ENCODE assay signal across 8 mouse cellular contexts in the genomic region with DNA sequence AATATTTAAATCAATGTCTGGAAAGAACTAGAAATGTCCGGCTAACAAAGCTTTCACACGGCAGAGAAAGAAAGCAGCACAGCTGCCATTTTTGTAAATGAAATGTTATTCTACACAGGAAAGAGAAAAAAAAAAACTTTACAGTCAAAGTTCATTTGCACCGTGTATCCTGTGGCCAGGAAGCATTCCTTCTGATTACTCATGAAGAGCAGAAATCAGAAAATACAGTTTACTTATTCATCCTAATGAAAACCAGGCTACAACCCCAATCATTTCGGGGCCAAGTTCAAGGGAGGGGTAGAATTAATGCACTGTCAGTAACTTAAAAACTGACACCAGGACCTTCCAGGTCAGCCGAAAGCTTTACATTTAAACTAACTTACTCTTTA. TPM values are rescaled to one million over a fixed set of nuclear protein-coding genes. Genes with fewer than 3 reads are reported as not detected.
A peak's percentile ranks its signal among the peaks of the same experiment; 100 is the strongest.
DNase-seq lines count a peak whose midpoint lies in the region; ATAC-seq and TF ChIP-seq lines count a peak whose summit lies in the region.

No protein-coding gene starts in this region.

- H3K4me1 ChIP-seq in ES-E14 (ENCODE audit: control insufficient read depth in 2 of 2, insufficient read depth in 2 of 2, low read length in 2 of 2, poor library complexity in 1 of 2) = peaks cover 24% of the 10 kb centered on the region in 2 experiments
- peaks cover 71% of the 10 kb centered on the region for H3K4me1 ChIP-seq in hindbrain, embryonic 10.5 days (replicated peaks)
- H3K4me1 ChIP-seq in liver, postnatal 0 days (ENCODE audit: insufficient read depth) = peaks cover 63% of the 10 kb centered on the region

- WGBS in hindbrain, embryonic 10.5 days = 53% methylated on average over 5 of the region's 5 CpGs
- 9% methylated on average over 5 of the region's 5 CpGs for WGBS in liver, postnatal 0 days (ENCODE audit: insufficient replicate concordance)

- no peak for TF ChIP-seq CTCF in liver, postnatal 0 days (IDR thresholded peaks at IDR 0.05; ENCODE audit: low read depth)

- peak; percentile 83 for DNase-seq in heart, adult 11 months
- DNase-seq in heart, postnatal 36 days = no peak
- DNase-seq in ES-E14 (ENCODE audit: low read depth, low spot score) = no peak
- no peak for DNase-seq in hindbrain, embryonic 10.5 days (ENCODE audit: low spot score)
- no peak for DNase-seq in liver, postnatal 0 days
- DNase-seq in layer of hippocampus, postnatal 36 days = no peak
- no peak for DNase-seq in frontal cortex, postnatal 25 days (ENCODE audit: low spot score in 2 of 2)

- in situ Hi-C loops in ES-E14 (cut with MboI; ENCODE audit: low sequenced_read_pairs in 2 of 2, unreplicated experiment in 2 of 2) = no loop called here

- no peaks in the 10 kb centered on the region for H3K9me3 ChIP-seq in ES-E14 (ENCODE audit: control insufficient read depth, insufficient read depth, low read depth, low read length)
- H3K9me3 ChIP-seq in hindbrain, embryonic 10.5 days = no peaks in the 10 kb centered on the region
- no peaks in the 10 kb centered on the region for H3K9me3 ChIP-seq in liver, postnatal 0 days (ENCODE audit: low read length)

- no peaks in the 10 kb centered on the region; the same call in 1 of the 2 replicates for H3K36me3 ChIP-seq in ES-E14 (ENCODE audit: control insufficient read depth, insufficient read depth, low read length, poor library complexity, severe bottlenecking)
- H3K36me3 ChIP-seq in hindbrain, embryonic 10.5 days = no peaks in the 10 kb centered on the region
- H3K36me3 ChIP-seq in liver, postnatal 0 days (replicated peaks; ENCODE audit: insufficient read depth, low read length) = peaks cover 20% of the 10 kb centered on the region

- H3K4me3 ChIP-seq in ES-E14 (ENCODE audit: insufficient read depth in 1 of 2, low read depth in 1 of 2, low read length in 2 of 2, poor library complexity in 1 of 2, severe bottlenecking in 1 of 2) = peak overlapping the region; percentile 91 to 92; a peak in 3 of 4 replicates
- peak overlapping the region; percentile 77 for H3K4me3 ChIP-seq in hindbrain, embryonic 10.5 days
- peak overlapping the region; percentile 72 for H3K4me3 ChIP-seq in liver, postnatal 0 days (ENCODE audit: low read depth, low read length)

- no peaks in the 10 kb centered on the region for H3K27me3 ChIP-seq in hindbrain, embryonic 10.5 days (ENCODE audit: insufficient read depth, poor library complexity, severe bottlenecking)
- no peaks in the 10 kb centered on the region for H3K27me3 ChIP-seq in liver, postnatal 0 days (ENCODE audit: insufficient read depth, low read length)

- H3K9ac ChIP-seq in ES-E14 (ENCODE audit: insufficient read depth, low read depth, low read length, poor library complexity, severe bottlenecking) = no peak overlapping the region
- H3K9ac ChIP-seq in liver, postnatal 0 days (replicated peaks) = peak overlapping the region; percentile 93

- TF ChIP-seq EP300 in liver, postnatal 0 days (IDR thresholded peaks at IDR 0.05; ENCODE audit: low read depth) = no peak

- peak overlapping the region; percentile 88 for H3K4me2 ChIP-seq in liver, postnatal 0 days (ENCODE audit: low read depth, low read length)

- ATAC-seq in liver, postnatal 0 days = no peak
- no peak for ATAC-seq in activated CD4-positive, CD25-positive, alpha-beta regulatory T cell, adult 4 months

- intact Hi-C loops in heart, postnatal 36 days (cut with DNase I) = loop anchor here (5.0 kb wide), 1 partner anchor 280 kb away; a partner anchor contains a TSS

- H3K27ac ChIP-seq in ES-E14 (ENCODE audit: insufficient read depth, low read depth, low read length, poor library complexity, severe bottlenecking) = no peak overlapping the region
- H3K27ac ChIP-seq in hindbrain, embryonic 10.5 days = peak overlapping the region; percentile 97
- H3K27ac ChIP-seq in liver, postnatal 0 days (ENCODE audit: low read depth) = peak overlapping the region; percentile 99

TF ChIP-seq in ES-E14, 5 proteins besides CTCF, POLR2A, EP300 and RAD21:
- TF ChIP-seq ZNF384 (IDR thresholded peaks at IDR 0.05; ENCODE audit: low read depth, low read length) (no peak), MAFK (IDR thresholded peaks at IDR 0.05; ENCODE audit: insufficient read depth, low read depth, low read length) (no peak), HCFC1 (IDR thresholded peaks at IDR 0.05; ENCODE audit: borderline replicate concordance, insufficient read depth, low read length) (no peak), CHD2 (IDR thresholded peaks at IDR 0.05; ENCODE audit: low read depth, low read length) (no peak), ZC3H11A (IDR thresholded peaks at IDR 0.05; ENCODE audit: borderline replicate concordance, low read depth, low read length) (no peak)

RNA-seq across cellular contexts. Expression of a gene that starts 1.9 kb away (rescaled TPM):
- 10 to 100 TPM; 66.7 to 70.2 TPM for total RNA-seq in heart, postnatal 36 days (2021)
- total RNA-seq in ES-E14 (2012; rRNA removed) = 19.8 and 28.4 TPM in 2 replicates
- 24.0 and 27.1 TPM in 2 replicates for polyA plus RNA-seq in hindbrain, embryonic 10.5 days (2016; fragmentation: Nextera tagmentation; extraction: Ambion mirVana)
- 58.7 and 59.4 TPM in 2 replicates for polyA plus RNA-seq in liver, postnatal 0 days (2015; fragmentation: Nextera tagmentation; extraction: Ambion mirVana)
- total RNA-seq in layer of hippocampus, postnatal 36 days (2021) = 10 to 100 TPM; 11.4 to 13.5 TPM
- 10 to 100 TPM; 44.1 to 45.6 TPM for polyA plus RNA-seq in activated CD4-positive, CD25-positive, alpha-beta regulatory T cell, adult 4 months (2017; shearing (Covaris generic))

RNA-seq across cellular contexts. Expression of a gene that starts 43.5 kb away (rescaled TPM):
- total RNA-seq in heart, postnatal 36 days (2021) = 100 to 1,000 TPM; 137 to 165 TPM
- 101 and 166 TPM in 2 replicates for total RNA-seq in ES-E14 (2012; rRNA removed)
- polyA plus RNA-seq in hindbrain, embryonic 10.5 days (2016; fragmentation: Nextera tagmentation; extraction: Ambion mirVana) = 236 and 359 TPM in 2 replicates
- polyA plus RNA-seq in liver, postnatal 0 days (2015; fragmentation: Nextera tagmentation; extraction: Ambion mirVana) = 86.9 and 90.7 TPM in 2 replicates
- 100 to 1,000 TPM; 319 to 330 TPM for total RNA-seq in layer of hippocampus, postnatal 36 days (2021)
- polyA plus RNA-seq in activated CD4-positive, CD25-positive, alpha-beta regulatory T cell, adult 4 months (2017; shearing (Covaris generic)) = 100 to 1,000 TPM; 133 to 270 TPM
